Mouse (Mus musculus) heart, adult 2 months (tissue): ENCODE measurements at regions not wholly inside any gene's neighbourhood (a gene's known extent, or its start where the extent isn't known, plus 50 kb on each side); places are given as distances from the start of the nearest gene placed in this dataset.
A peak's percentile ranks its signal among the peaks of the same experiment; 100 is the strongest.

Source experiments
- CTCF ChIP-seq: fragments of 200-600 bp; IDR thresholded peaks from 2 replicates; pipeline ENCODE4 v1.8.1; 2022; ENCODE audit warnings: antibody characterized with exemption, mild to moderate bottlenecking, moderate library complexity
- EP300 ChIP-seq: fragments of 200-500 bp; IDR thresholded peaks from 2 replicates; pipeline ENCODE4 v1.6.1; 2011; ENCODE audit warnings: low read depth, low read length, control low read depth; ENCODE audit not compliant: insufficient read depth
- POLR2A ChIP-seq: fragments of 200-500 bp; IDR thresholded peaks from 2 replicates; pipeline ENCODE4 v1.6.1; 2011; ENCODE audit warnings: mild to moderate bottlenecking, low read depth, low read length, control low read depth; ENCODE audit not compliant: insufficient read depth

DNA sequence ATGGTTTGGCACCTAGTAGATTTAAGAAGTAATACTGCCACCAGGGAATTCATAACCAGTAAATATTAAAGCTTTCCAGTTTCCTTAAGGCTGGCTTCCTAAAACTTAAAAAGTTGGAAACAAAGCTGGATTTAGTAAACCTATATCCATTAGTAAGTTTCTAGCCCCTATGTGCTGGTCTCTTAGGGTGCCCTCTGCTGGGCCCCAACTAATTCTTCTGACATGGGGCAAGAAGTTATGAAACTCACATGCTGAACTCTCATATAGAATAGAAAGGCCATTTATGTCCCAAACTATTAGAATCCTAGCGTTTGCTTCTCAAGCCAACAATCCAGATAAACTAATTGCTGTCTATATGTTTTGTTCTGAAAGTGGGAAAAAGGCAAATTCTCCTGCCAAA is 139.2 kb downstream of the Arrdc3 start:
- TF ChIP-seq POLR2A (no peak), CTCF (peak; percentile 65), EP300 (no peak)
